Mouse (Mus musculus) intestine, embryonic 16.5 days (tissue): Measurements from ENCODE around the gene Slc22a16. TPM values are rescaled to one million over a fixed set of nuclear protein-coding genes. Genes with fewer than 3 reads are reported as not detected.

ENCODE experiments used
- ATAC-seq: fragments of 200-750 bp; cut with Nextera tagmentation; 2 replicates; pipeline ENCODE4 v1.8.0; 2017; ENCODE audit warnings: moderate TSS enrichment, moderate library complexity
- H3K27ac ChIP-seq: fragments of 300-500 bp; sonication (generic); 2 replicates; pipeline ENCODE4 v1.5.1; 2014; ENCODE audit warnings: mild to moderate bottlenecking, low read length
- H3K27me3 ChIP-seq: fragments of 300-500 bp; sonication (generic); replicated peaks from 2 replicates; pipeline ENCODE4 v1.6.1; 2014; ENCODE audit warnings: low read length, control low read depth, mixed read lengths; ENCODE audit not compliant: control insufficient read depth, insufficient read depth
- H3K36me3 ChIP-seq: fragments of 300-500 bp; sonication (generic); 2 replicates; pipeline ENCODE4 v1.6.1; 2014; ENCODE audit warnings: low read length, control low read depth; ENCODE audit not compliant: control insufficient read depth, insufficient read depth
- H3K4me1 ChIP-seq: fragments of 300-500 bp; sonication (generic); 2 replicates; pipeline ENCODE4 v1.6.1; 2014; ENCODE audit warnings: low read length, control low read depth, mixed read lengths; ENCODE audit not compliant: control insufficient read depth, insufficient read depth
- H3K4me2 ChIP-seq: fragments of 300-500 bp; sonication (generic); 2 replicates; pipeline ENCODE4 v1.6.1; 2014; ENCODE audit warnings: low read depth, low read length, control low read depth
- H3K4me3 ChIP-seq: fragments of 300-500 bp; sonication (generic); 2 replicates; pipeline ENCODE4 v1.5.1; 2014; ENCODE audit warnings: mild to moderate bottlenecking, low read length
- H3K9ac ChIP-seq: fragments of 300-500 bp; sonication (generic); 2 replicates; pipeline ENCODE4 v1.6.1; 2014; ENCODE audit warnings: low read depth, low read length
- H3K9me3 ChIP-seq: fragments of 300-500 bp; sonication (generic); 2 replicates; pipeline ENCODE4 v1.6.1; 2016; ENCODE audit warnings: low read length, control low read depth; ENCODE audit not compliant: control insufficient read depth
- WGBS: fragments of 180-500 bp; shearing (Covaris S2); extraction: QIAGEN DNeasy Blood & Tissue Kit; methylation state at CpG from one replicate; pipeline ENCODE4 v1.1.7; 2014; 5-methylcytosine and 5-hydroxymethylcytosine counted together
- polyA plus RNA-seq: library from polyadenylated mRNA; unstranded; fragments of >200 nt; fragmentation: Nextera tagmentation; extraction: Ambion mirVana; gene quantifications from 2 replicates; pipeline ENCODE4 v1.2.1, GENCODE M21; 2015

Gene Slc22a16
- polyA plus RNA-seq, 1 experiment from 2014 or later = not detected

DNA sequence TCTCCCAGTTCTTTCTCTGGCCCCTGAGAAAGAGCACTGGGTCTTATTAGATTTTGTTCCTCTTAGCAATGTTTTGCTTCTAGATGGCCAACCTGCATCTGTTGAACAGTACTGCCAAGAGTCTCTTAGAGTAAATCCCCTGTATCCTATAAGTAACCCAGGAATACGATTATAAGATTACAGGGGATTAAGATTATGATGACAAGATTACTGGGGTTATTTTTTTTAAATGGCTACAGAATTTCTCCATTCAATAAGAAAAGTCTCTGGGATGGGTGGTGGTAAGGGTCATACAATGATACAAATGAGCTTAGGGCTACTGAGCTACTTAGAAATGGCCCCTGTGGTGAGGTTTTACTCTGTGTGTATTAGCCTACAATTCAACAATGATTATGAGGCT lies 75.2 kb downstream of the Slc22a16 start:
- Histone ChIP-seq H3K4me1 (0 out of 2 replicates have a peak, but pooled peaks cover 3% of the 10 kb centered on the region), H3K4me2 (no peak overlapping the region), H3K27me3 (no peaks in the 10 kb centered on the region), H3K9ac (no peak overlapping the region), H3K9me3 (no peaks in the 10 kb centered on the region), H3K4me3 (no peak overlapping the region), H3K27ac (no peak overlapping the region), H3K36me3 (no peaks in the 10 kb centered on the region)
- WGBS = 75% methylated on average over 1 of the region's 1 CpGs
- ATAC-seq = no peak

DNA sequence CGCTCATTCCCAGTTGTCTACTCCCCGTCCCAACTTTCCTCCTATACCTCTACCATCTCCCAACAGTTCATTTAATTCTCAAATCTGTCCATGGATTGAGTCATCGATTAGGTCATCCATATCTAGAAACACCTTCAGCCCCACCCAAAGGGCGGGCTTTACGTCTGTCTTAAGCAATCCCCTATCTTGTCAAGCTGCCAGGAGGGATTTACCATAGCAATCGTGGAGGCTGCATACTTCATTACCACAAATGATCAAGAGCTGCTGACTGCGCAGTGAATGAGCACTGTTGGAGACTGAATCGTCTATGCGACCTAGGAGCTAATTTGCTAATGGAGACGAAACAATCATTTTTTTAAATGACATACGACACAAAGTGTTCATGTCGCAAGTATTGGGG lies 78.6 kb downstream of the Slc22a16 start:
- Histone ChIP-seq H3K27ac (no peak overlapping the region), H3K36me3 (no peaks in the 10 kb centered on the region), H3K4me2 (no peak overlapping the region), H3K4me3 (no peak overlapping the region), H3K9ac (no peak overlapping the region), H3K9me3 (no peaks in the 10 kb centered on the region), H3K27me3 (no peaks in the 10 kb centered on the region), H3K4me1 (0 out of 2 replicates have a peak, but pooled peaks cover 3% of the 10 kb centered on the region)
- no peak for ATAC-seq
- 84% methylated on average over 12 of the region's 12 CpGs for WGBS

DNA sequence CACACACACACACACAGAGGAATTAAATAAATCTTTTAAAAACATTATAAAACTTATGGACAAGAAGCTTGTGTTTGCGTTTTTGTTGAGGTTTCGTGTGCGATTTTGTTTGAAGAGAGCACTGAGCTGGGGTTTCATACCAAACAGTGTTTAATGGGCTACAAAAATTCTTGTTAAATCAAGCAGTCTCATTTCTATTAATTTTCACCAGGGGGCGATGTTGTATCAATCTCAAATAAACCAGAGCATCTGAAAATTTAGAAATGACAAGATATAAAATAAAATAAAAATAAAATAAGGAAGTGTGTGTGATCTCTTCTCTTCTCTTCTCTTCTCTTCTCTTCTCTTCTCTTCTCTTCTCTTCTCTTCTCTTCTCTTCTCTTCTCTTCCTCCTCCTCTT lies 79.5 kb downstream of the Slc22a16 start:
- H3K27me3 ChIP-seq = no peaks in the 10 kb centered on the region
- no peak overlapping the region for H3K4me2 ChIP-seq
- 0 out of 2 replicates have a peak, but pooled peaks cover 3% of the 10 kb centered on the region for H3K4me1 ChIP-seq
- no peaks in the 10 kb centered on the region for H3K36me3 ChIP-seq
- WGBS = 23% methylated on average over 4 of the region's 4 CpGs
- no peak for ATAC-seq
- H3K9ac ChIP-seq = no peak overlapping the region
- no peak overlapping the region for H3K4me3 ChIP-seq
- no peak overlapping the region for H3K27ac ChIP-seq
- no peaks in the 10 kb centered on the region for H3K9me3 ChIP-seq

- Histone ChIP-seq H3K9ac (no peak overlapping the region), H3K9me3 (no peaks in the 10 kb centered on the region), H3K4me1 (no peaks in the 10 kb centered on the region), H3K27ac (no peak overlapping the region), H3K4me3 (no peak overlapping the region), H3K4me2 (no peak overlapping the region), H3K27me3 (no peaks in the 10 kb centered on the region), H3K36me3 (no peaks in the 10 kb centered on the region)
- 43% methylated on average over 2 of the region's 2 CpGs for WGBS
- ATAC-seq = no peak
Observed at GRCm38 (mm10) chr10:40651676-40652075, 81.5 kb downstream of the Slc22a16 start.

Other genes starting within 250 kb of the Slc22a16 start
- 4.0 and 4.6 TPM in 2 replicates for gene Cdk19, start 230.8 kb upstream of the Slc22a16 start, polyA plus RNA-seq
- 0.45 and 0.72 TPM in 2 replicates for gene Ddo, start 59.7 kb downstream of the Slc22a16 start, polyA plus RNA-seq
- gene Mettl24, start 112.9 kb downstream of the Slc22a16 start, polyA plus RNA-seq = 3.0 and 3.2 TPM in 2 replicates